Mouse (Mus musculus): ENCODE results near the gene Cabp1.
"Not testable (repeated sequence)": the region's sequence is repeated elsewhere in the genome, so short reads cannot be mapped to it uniquely, and the experiment has no call there.

The Cabp1 gene

DNA sequence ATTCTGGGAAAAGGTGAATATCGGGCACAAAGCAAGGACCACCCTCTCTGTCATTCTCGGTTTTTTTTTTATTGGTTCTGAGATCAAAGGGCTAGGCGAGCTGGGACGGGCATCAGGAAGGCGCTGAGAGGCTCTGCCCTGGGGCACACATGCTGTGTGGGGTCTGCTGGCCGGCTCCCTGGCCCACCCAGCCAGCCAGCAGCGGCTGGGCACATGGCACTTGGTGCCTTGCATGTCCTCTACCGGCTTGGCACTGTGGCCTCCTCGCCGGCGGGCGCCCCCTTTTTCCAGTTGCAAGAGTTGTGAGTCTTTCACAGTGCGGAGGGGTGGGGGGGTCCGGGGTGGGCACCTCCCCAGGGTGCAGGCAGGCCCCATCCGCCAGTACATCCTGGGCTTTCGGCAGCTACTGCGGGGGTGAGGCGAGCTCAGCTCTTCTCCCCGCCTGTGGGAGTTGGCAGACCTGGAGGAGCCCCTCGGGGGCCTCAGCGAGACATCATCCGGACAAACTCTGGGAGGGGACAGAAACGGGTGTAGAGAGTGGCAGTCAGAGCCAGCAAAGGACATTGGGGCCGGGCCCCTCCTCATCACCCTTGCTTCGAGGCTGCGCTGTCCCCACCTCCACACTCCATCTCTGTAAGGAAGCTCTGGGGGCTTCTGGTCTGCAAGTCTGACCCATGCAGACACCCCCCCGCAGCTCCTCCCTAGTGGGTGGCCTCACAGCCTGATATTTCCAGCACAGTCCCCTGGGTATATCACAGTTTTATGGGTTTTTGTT is 25.4 kb downstream of the Cabp1 start:
- no peak for DNase-seq

DNA sequence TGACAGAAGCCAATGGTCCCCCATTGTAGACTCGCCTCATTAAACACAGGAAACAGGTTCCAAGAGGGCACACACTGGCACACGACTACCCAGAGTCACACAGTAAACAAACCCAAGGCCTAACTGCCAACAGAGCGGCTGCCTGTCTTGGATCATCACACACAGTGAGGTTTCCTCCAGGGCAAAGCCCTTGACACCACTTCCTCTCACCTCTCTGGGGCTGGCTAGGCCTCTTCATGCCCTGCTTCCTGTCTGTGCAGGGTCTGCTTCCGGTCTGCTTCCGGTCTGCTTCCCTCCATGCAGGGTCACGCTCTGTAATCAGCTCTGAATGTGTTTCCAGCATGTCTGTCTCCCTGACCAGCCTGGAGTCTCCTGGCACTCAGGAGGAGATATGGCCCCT is 26.8 kb downstream of the Cabp1 start:
- DNase-seq = peak; percentile 30

DNA sequence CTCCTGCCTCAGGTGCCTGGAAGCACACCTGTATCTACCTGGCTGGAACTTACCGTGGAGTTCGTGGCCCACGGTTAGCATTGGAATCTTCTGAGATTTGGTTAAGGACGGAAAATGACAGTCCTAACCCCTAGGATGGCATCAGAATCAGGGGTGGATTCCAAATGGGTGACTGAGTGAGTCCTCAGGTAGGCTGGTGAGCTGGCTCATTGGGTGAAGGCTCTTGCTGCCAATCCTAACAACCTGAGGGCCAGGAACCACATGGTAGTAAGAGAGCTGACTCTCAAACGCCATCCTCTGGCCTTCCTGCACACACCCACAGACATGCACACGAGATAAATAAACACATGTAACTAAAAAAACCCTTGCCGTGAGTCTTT is 27.4 kb downstream of the Cabp1 start:
- no peak for DNase-seq

DNA sequence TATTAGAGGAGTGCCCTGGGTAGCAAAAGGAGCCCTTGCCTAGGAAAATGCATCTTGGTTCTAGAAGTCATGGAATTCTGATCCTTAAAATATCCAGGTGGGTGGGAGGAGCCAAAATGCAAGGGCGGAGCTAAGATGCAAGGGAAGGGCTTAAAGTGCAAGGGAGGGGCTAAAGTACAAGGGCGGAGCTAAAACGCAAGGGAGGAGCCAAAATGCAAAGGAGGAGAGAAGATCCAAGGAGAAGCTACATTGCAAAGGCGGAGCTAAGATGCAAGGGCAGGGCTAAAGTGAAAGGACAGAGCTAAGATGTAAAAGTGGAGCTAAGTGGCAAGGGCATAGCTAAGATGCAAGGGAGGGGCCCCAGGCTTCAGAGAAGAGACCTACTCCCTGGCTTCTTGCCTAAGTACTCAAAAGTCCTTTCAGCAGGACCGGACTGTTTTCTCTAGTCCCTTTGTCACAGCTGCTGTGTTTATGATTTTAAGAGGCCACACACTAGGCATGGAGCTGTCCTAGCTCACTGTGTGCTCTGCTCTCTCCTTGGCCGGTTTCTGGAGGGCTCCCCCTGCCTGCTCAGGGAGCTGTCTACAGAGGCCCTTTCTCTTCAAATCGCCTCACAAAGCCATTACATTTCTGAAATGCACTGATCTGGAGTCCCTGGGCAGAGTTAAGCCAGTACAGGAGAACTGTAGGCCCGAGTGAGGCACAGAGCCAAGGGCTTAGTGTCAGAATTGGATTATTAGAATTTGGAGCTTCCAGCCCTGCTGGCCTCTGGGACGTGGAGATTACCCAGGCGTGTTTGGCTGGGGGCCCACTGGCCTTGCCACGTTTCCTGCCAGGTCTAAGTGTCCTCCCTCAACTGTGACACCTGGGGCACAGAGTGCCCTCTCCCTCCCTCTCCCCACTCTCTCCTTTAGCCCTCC is 28.0 kb downstream of the Cabp1 start:
- peak; percentile 73 for DNase-seq

DNA sequence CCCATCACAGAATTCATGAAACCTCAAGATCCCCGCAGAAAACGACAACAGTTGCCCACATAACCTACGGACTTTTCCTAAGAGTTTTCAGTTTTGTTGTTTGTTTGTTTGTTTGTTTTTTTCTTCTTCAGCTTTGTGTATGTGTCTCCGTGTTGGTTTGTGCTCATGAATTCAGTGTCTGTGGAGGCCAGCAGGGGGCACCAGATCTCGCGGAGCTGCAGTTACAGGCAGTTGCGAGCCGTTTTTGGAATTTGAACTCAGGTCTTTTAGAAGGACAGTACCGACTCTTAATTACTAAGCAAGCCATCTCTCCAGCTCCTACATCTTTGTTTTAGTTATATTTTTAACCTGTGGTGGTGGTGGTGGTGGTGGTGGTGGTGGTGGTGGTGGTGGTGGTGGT is 28.8 kb downstream of the Cabp1 start:
- no peak for DNase-seq

DNA sequence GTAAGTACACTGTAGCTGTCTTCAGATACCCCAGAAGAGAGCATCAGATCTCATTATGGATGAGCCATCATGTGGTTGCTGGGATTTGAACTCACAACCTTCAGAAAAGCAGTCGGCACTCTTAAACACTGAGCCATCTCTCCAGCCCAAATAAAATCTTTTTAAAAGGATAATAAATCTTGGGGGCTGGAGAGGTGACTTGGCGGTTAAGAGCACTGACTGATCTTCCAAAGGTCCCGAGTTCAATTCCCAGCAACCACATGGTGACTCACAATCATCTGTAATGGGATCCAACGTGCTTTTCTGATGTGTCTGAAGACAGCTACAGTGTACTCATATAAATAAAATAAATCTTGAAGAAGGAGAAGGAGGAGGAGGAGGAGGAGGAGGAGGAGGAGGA is 29.7 kb downstream of the Cabp1 start:
- not testable (repeated sequence) for DNase-seq

DNA sequence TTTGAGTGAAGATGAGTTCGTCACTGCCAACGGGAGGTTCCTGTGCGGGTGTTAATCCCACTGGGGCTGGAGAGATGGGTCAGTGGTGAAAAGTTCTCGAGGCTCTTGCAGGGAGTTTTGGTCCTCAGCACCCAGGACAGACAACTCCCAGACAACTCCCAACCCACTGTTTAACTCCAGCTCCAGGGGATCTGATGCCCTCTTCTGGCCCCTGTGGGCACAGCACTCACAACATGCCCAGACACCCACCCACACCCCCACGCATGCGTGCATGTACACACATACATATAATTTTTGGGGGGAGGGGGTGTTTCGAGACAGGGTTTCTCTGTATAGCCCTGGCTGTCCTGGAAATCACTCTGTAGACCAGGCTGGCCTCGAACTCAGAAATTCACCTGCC is 30.6 kb downstream of the Cabp1 start:
- DNase-seq = peak; percentile 81

DNA sequence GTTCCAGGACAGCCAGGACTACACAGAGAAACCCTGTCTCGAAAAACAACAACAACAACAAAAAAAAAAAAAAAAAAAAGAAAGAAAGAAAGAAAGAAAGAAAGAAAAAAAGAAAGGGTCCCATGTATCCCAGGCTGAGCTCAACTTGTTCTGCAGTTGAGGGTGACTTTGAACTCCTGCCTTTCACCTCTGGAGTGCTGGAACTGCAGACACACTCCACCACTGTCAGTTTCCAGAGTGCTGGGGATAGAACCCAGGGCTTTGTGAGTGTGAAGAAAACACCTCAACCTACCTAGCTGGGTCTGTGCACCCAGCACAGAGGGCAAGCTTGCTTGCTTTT is 32.3 kb downstream of the Cabp1 start:
- DNase-seq = not testable (repeated sequence)

DNA sequence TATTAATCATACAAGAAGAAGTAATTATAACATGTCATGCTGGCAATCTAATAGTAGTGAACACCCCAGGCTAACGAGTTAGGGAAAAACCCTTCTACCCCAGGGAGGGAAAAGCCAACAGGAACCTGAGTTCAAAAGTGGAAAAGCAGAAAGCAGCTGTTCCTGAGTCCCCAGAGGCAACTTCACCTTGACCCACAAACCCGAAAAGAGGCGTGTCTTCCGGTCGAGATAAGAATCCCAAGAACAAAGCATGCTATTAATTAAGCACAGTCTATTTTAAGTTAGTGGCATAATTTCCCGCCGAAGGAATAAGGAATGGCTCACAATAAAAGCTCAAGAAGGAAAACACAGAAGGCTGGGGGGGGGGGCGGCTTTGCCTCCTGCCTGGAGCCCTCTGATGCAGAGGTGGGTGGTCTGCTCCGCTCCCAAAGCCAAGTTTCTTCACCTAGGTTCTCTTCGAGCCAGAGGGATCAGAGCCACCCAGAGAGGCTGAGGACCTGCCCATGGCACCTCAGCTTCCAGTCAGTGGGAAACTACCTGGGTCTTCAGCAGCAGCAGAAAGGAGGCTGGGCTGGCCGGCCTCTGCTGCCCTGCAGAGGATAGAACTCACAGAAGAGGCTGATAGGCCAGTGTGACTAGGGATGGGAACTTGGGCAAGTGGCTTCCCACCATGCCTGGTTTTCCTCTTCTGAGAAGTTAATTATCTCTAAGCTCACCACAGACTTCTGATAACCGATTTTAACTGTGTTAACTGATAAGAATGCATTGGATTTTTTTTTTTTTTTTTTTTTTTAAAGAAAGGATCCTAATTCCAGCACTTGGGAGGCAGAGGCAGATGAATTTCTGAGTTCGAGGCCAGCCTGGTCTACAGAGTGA is 32.9 kb downstream of the Cabp1 start:
- no peak for DNase-seq

DNA sequence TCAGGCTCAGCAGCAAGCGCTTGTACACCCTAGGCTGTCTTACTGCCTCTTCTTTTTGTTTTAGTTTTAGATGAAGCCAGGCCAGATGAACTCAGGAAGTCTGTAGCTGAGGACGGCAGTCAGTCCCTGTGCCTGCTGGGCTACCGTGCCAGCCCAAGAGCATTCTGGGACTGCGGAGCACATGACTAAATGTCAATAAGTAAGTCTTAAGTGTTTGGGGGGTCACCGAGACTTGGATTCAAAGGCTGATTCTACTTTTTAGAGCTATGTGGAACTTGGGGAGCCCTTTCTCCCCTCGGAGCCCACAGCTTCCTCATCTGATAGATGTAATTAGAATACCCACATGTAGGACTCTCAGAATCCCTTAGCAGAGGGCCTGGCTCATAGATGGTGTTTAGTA is 33.5 kb downstream of the Cabp1 start:
- no peak for DNase-seq

DNA sequence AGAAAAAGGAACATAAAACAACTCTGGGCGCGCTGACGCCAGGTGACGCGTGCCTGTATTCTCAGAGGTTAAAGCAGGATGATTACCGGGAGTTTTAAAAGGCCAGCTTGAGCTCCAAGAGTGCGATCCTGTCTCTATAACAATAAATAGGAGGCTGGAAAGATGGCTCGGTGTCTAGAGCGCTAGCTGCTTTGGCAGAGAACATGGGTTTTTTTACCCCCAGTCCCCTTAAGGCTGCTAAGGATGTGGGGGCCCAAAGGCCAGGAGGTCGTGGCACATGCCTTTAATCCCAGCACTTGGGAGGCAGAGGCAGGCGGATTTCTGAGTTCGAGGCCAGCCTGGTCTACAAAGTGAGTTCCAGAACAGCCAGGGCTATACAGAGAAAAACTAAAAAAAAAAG is 35.0 kb downstream of the Cabp1 start:
- DNase-seq = no peak

DNA sequence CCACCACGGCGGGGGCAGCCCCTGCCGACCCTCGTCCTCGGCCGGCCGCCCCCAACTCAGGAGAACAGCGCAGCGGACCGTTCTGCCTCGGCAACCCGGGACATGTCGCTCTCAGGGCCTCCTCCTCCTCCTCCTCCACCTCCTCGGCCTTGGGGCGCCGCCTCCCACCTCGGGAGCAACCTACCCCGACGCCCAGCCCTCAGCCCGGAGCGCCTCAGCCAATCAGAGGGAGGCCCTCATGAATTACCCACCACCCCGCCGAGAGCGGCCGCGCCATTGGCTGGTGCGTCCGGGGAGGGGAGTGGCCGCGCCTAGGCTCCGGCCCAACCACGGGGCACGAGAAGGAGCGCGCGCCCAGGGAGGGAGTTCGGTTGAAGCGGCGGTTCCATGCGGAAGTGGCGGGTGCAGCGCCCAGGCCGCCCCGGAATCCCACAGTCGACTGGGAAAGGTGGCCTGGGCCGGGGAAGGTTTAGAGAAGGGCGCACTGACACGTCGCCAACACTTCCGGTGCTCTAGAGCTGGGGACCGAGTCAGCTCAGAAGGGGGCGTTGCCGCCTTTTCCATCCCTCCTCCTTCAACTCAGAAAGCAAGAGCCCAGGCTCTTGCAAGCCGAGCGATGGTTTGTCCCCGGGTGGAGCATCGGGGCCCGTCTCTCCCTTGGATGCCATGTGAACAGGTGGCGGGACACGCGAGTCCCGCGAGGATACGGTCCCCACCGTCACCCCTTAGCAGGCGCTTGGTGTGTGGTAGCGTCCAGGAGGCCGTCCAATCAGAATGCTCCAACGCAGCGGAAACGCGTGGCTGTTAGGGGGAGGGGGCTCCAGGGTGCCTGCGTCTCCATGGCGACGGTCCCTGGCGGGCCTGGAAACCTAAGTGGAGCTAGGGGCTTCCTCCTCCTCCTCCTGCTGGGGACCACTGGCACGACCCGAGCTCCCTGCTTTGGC is 35.9 kb downstream of the Cabp1 start, which contains the start of gene Mlec:
Gene Mlec, minus strand, starts transcription at position 140 of the 944 bp plus-strand sequence.
- DNase-seq = peak; percentile 98

DNA sequence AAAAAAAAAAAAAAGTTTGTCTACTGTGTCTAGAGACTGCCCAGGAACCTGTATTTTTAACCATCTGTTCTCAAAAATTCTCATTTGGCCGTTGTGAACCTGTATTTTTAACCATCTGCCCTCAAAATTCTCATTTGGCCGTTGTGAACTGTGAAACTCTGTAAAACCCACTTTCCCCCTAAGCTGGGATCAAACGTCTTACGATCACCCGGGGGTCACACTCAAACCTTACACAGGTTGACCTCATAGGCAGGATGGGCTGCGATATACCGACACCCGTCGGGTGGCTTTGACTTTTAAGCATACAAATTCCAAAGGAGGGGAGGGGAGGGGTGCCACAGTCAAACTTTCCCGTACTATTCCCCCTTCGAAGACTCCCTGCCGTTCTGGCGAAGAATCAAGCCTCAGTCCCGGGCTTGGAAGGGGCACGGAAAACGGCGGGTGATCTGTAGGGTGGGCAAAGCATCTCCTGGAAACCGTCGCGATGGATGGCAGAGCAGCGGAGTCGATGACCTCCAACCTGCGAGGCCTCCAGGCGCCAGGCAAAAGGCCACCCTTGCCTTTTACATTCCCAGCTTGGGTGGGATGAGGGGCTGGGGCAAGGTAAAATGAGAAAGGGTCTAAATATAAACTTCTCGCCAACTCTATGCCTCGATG is 37.1 kb downstream of the Cabp1 start:
- no peak for DNase-seq

DNA sequence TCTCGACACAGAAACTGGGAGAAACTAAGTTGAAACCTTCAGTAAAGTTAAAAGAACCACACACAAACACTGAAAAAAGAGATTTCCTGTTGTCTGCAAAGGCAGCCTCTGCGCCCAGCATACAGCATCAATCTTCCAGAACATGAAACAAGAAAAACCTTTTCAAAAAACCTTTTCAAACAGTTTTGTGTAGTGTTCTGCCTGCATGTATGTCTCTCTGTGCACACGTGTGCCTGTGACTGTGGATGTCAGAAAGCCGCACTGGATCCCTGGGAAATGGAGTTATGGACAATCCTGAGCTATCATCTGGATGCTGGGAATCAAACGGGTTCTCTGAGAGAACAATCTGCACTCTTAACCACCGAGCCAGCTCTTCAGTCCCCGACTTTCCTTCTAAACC is 37.8 kb downstream of the Cabp1 start:
- no peak for DNase-seq

DNA sequence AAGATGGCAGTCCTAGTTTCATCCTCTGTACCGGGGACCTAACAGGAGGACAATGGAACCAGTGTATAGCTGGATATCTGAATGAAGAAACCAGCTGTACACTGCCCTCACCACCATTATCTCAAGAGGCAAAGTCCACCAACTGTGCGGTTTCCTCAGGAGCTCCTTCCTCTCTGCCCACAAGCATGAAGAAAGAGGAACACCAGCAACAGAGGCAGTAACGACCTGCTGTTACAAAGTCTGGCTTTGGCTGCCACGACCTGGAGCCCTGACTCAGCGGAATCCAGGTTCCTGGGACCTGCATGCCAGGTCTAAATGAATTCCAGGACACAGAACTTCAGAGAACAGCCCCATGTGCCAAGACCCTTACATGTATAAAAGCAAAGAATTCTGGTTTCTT is 38.4 kb downstream of the Cabp1 start:
- DNase-seq = peak; percentile 77

DNA sequence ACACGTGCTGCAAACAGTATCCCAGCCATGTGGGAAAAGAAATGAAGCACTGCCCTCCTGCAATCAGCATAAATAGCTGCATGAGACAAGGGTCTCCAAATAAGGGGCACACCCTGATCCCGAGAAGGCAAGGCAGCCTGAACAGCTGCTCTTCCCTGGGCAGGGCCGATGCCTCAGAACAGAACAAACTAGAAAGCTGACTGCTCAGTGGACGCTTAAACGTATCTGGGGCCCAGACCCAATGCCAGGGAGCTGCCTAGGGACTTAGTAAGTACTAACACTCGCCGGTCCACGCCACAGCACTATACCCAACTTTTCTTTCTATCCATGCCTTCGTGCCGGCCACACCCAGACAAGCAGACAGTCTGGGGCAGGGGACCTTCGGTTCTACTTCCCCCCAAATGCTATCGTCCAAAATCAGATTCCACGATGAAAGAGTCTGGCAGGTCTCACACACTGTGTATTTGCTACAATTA is 39.0 kb downstream of the Cabp1 start:
- DNase-seq = no peak

DNA sequence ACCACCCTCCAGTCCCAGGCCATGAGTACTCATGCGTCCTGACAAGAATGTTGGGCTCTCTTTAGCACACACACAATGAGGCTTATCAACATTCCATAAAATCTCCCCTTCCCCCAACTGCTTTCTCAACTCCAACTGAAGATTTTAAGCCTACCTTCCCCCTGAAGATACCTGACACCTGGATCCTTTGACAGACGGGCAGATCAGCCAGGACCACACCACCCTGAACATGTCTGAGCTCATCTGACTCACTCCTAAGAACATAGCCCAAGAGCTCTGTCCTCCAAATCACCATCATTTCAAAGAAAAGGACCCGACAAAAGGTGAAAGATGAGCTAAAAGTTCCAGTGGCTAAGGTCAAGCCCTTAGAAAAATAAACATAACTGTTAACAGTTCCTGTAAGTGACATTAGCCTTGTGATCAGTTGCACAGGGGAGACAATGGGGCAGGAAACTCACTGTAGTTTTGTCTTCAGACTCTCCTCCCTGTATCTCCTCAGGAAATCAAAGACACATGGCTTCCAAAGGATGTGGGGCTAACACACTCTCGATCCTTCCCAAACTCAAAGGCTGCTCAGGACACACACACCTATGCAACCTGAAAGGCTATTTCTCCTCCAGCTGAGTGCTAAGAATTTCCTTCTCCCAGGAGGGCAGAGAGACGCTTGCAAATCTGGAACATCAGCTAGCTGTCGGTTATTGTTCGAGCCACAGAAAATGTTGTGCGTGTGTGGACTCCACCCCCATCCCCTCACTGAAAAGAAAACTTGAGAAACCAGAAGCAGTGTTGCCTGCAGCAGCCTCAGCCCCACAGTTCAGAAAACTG is 41.8 kb downstream of the Cabp1 start:
- no peak for DNase-seq

DNA sequence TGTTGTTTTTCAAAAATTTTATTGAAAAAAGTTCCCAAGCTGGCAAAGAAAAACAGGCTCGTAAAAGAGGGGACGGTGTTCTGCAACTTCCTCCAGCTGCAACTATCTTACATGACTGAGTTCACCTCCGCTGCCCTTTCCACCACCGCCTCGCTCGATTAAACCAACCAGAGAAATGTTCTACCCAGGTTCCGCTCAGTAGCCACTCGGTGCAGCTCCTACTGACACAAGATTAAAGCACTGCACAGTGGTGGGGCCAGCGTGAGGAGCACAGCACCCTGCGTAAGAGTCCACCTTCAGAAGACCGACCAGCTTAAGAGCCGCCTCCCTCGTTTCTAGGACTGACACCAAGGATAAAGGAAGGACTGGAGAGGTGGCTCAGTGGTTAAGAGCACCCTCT is 42.7 kb downstream of the Cabp1 start:
- DNase-seq = peak; percentile 63

DNA sequence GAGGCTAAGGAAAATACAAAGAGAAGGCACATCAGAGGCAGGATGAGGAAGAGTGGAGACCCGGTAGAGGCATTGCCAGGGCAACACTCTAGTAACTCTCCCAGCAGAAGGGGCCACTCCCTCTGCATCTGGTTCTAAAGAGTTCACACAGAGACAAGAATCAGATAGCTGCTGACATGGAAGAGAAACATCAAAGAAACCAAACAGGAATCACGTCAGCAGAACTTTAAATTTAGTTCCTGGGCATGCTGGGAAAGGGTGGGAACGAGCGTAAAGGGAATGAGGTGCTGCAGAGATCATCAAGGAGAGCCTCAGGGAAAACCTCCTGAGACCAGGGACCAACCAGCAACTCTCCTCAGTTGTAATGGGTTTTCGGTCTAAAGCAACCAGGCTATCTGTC is 43.2 kb downstream of the Cabp1 start:
- no peak for DNase-seq

DNA sequence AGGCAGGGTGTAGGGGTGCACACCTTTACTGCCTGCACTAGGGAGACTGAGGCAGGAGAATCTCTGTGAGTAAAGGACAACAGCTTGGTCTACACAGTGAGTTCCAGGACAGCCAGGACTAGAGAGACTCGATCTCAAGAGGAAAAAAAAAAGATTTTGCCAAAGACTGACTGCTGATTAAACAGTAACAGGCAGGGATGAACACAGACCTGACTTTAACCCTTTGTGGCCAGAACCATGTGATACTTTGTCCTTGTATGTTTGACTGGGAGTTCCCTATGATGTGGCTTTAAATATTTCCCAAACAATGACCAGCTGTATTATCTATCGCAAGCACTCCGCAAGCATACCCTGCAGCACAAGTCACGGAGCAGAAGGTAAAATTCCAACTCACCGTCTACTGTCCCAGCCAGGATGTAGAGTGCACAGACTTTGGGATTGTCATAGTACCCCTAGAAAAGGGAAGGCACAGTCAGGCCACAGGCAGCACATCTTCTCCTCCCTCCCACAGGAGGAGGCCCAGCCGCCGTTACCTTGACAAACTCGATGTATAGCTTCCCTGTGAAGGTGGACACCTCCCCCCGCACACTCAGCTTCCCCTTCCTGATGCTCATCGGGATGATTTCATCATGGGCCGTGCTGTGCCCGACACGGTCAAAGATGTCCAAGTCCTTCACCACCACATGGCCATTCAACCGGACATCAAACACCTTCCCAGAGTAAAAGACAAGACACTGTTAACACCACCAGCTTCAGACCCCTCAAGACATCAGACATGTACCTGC is 44.3 kb downstream of the Cabp1 start:
- no peak for DNase-seq

All from kidney, adult 18-20 months (tissue).